Mouse (Mus musculus) lung, postnatal 0 days (tissue): ENCODE results near the gene Mtch2.

ENCODE experiments used
- CTCF ChIP-seq: IDR thresholded peaks from 2 replicates; pipeline ENCODE4 v1.5.1; 2016; ENCODE audit warnings: antibody characterized with exemption, mild to moderate bottlenecking
- EP300 ChIP-seq: IDR thresholded peaks from 2 replicates; pipeline ENCODE4 v1.6.1; 2016; ENCODE audit warnings: antibody characterized with exemption, mild to moderate bottlenecking, control low read depth

DNA sequence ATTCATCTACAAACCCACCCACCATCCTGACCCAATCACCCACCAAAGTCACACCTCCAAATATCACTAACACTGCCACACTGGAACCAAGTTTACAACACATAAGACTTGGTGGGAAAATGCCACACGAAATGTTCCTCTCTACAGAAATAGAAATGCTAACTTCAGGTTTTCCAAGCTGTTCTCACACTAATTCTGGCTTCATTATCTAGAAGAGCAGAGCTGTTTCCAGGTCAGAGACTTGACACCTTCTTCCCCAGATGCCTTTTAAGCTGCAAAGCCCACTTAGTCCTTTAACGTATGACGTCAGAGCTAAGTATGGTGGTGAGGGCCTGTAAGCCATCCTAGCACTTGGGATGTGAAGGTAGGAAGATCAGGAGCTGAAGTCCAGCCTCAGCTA, 28.2 kb upstream of the Mtch2 start:
- TF ChIP-seq EP300 = no peak
- no peak for TF ChIP-seq CTCF
